Mouse (Mus musculus) CD4-positive, CD25-positive, alpha-beta regulatory T cell, adult 2 months (primary cell): ENCODE measurements around the gene Zfp511.

Experiments
- DNase-seq: peaks from one replicate; pipeline ENCODE4 v3.0.0-alpha.2; 2012; ENCODE audit warnings: low read depth, low spot score

Zfp511 gene

DNA sequence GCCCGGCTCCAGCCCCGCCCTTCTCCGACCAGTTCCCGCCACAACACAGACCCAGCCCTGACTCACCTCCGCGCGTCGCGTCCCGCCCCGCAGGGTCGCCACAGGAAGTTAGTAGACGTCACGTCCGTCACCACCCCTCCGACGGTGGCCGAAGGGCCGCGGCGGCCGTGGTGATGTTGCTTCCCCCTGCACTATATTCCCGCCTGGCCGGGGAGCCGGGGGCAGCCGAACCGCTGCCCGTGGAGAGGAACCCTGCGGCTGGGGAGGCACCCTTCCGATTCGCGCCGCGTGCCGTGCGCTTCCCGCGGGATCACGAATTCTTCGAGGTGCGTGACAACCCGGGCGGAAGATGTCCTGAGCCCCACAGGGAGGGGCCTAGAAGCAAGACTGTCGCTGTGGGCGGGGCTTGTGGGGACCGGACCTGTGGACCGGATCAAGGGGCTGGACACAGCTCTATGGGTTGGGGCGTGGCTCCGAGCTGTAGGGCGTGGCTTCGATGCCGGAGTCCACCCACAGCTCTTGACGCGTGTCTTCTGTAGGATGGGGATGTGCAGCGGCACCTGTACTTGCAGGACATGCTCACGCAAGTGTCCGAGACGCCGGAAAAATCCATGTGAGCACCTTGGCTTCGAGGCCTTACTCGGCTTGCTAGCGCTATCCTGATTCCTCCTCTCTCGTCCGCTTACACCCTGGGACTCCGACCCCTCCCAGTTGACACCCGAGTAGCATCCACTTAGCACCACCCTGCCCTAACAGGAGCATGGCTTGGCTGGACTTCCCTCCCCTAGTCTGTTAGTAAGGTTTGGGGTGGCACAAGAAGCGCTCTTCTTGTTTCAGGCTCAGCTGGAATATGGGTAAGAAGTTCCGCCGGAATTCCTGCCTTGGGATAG lies at the start of gene Zfp511, which contains the start of gene Tubgcp2:
Gene Zfp511, plus strand, starts transcription at position 111 of the 890 bp plus-strand sequence.
Gene Tubgcp2, minus strand, starts transcription at position 389 of the 890 bp plus-strand sequence.
- DNase-seq, result peak; percentile 89

- DNase-seq, result no peak
These were observed 47.9 kb upstream of the Zfp511 start for GRCm38 (mm10) chr7:139988272-139988671.

DNA sequence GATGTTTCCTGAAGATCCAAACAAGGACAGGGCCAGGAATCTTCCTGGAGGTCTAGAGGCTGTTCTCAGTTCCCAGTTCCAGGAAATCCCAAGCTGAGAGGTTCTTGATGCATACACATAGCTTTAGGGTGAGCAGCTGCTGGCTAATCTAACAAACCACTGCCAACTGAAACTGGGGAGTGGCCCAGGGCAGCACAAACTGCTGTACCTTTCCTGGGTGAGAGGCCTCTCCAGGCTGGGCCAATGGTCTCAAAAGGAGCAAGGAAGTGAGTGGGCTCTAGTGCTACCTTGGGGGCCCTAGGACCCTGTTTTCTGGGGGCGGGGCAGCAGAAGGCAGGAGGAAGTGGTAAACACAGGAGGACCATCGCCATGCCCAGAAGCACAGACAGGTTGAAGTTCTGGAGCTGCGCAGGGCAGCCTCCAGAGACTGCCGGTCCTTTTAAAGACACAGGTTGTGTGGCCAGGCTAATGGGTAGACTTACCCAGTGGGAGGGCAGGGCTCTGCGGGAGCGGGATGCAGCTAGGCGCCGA lies 45.3 kb upstream of the Zfp511 start:
- DNase-seq, result no peak

- DNase-seq, result peak; percentile 65
These were observed 43.8 kb upstream of the Zfp511 start, which contains the start of gene Adam8 for GRCm38 (mm10) chr7:139992406-139992805. TSS of gene Adam8 (minus strand) at chr7:139992562.

GRCm38 (mm10) chr7:139993532-139993931 lies 42.7 kb upstream of the Zfp511 start:
- DNase-seq, result no peak

- DNase-seq, result no peak
These were observed 42.0 kb upstream of the Zfp511 start for GRCm38 (mm10) chr7:139994202-139994601.

DNA sequence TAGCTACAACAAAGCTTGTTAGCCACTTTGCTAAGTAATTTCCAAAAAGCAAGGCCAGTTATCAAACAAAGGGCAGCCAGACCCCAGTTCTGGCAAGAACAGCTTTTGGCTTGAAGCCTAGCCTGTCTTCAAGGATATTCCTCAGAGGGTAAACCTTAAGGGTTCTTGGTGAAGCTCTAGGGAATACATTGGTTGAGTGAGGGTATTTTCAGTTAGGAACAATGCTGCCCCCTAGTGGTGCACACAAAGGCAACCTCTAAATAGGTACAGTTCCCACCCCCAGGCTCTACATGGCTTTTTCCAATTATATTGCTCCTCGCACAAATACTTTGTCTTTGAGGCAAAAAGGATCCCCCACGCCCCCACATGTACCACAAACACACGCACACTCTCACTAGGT lies 41.5 kb upstream of the Zfp511 start:
- DNase-seq, result peak; percentile 89

DNA sequence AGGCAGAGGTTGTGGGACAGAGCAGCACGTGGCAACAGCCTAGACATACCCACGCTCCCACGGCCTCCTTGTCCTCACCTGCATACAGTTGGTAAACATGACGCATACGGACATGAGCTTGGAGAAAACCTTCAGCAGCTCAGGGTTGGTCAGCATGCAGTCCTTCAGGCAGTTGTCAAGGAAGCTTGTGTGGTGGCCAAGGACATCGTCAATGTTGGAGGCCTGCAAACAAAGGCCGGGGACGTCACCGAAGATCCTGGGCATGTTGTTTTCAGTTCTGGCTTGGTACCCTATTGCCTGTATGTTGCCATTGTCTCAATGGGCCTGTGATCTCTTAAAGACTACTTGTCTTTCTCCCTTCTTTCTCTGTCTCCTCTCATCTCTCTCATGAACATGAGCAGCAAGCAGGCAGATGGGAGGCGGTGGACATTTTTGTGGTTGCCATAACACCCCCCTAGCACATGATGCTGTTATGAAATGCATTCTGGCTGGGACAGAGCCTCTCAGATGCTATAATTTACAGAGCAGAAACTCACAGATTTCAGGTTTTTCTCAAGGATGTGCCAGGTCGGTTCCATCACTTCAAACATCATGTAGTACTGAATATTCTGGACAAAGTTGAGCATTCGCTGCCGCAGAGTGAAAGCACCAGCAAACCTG lies 37.4 kb upstream of the Zfp511 start:
- DNase-seq, result no peak

DNA sequence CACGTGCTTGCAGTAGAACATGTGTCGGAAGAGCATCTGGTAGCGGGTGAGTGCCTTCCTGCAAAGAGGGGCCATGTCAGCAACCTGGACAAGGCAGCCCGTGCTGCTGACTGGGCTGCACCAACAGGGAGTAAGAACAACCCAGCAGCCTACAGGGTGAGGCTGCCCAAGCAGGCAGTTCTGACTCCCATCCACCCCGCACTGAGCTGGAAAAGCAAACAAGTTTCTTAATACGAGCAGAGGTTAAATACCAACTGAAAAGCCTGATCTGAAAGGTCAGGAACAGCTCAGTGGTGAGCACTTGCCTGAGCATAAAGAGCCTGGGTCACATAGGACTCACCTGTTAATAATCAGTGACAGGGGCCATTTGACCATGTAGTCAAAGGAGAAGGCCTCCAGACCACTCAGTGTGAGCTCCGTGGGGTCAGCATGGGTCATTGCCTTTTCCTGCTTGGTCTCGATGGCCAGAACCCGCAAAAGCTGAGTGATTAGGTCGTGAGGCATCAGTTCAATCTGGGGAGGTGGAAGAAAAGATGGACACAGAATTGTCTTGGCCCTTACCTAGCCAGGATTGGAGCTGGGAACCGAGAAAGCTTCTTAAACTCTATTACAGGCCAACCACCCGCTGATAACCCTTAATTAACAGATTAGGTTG lies 35.0 kb upstream of the Zfp511 start:
- no peak for DNase-seq

GRCm38 (mm10) chr7:140004666-140005065 lies 31.5 kb upstream of the Zfp511 start:
- DNase-seq, result no peak

GRCm38 (mm10) chr7:140006861-140007611 lies 29.2 kb upstream of the Zfp511 start:
- DNase-seq, result no peak

- no peak for DNase-seq
These were observed 28.4 kb upstream of the Zfp511 start for GRCm38 (mm10) chr7:140007781-140008180.

DNA sequence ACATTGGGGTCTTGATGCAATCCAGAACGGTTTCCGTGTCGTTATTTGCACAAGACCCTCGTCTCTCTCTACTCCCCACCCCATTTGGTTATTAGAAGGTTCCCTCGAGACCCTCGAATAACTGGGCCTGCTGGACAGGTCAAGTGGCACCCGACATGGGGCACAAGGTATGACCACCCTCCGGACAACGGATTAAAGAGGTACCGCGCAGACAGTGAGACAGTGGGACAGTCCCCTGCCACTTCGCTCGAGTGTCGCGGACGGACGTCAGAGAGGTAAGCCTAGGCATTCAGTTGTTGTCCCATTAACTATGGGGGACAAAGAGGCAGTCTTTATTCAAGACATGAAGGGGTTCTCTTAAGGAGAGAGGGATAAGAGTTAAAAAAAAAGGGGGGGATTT lies 24.9 kb upstream of the Zfp511 start:
- no peak for DNase-seq

- DNase-seq, result no peak
These were observed 4.4 kb upstream of the Zfp511 start for GRCm38 (mm10) chr7:140031771-140032170.

DNA sequence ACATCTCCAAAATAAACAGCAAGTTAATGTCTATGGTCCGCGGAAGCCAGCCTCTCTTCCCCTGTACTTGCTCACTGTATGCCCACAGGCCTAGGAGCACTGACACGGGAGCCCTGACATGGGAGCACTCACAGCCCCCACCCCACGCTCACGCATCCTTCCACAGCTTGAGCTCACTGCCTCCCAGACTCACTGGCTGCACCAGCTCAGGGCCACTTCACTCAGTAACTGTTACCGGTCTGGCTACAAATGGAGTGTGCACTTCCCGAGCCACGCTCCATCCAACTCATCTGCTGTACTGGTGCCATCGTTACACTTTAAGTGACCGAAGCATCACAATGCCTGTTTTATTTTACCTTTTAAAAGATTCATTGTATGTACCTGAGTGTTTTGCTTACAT lies 3.8 kb upstream of the Zfp511 start:
- no peak for DNase-seq

- no peak for DNase-seq
These were observed 2.8 kb upstream of the Zfp511 start for GRCm38 (mm10) chr7:140033386-140033785.

DNA sequence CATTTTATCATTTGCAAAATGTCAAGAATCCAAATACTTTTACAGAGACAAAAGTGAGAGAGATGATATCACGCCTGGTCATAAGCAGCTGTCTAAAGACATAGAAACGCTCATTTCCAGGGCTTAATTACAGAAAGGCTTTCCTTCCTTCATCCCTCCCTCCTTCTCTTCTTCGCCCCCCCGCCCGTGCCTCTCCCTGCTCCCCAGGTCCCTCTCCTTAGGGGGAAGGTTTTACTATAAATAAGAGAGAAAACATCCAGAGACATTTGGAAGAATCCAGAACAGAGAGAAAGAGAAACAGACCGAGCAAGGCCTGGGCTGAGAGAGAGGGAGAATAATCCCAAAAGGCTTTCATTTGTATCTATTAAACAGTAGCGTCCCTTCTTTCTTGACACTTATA lies 735 bp upstream of the Zfp511 start:
- no peak for DNase-seq

DNA sequence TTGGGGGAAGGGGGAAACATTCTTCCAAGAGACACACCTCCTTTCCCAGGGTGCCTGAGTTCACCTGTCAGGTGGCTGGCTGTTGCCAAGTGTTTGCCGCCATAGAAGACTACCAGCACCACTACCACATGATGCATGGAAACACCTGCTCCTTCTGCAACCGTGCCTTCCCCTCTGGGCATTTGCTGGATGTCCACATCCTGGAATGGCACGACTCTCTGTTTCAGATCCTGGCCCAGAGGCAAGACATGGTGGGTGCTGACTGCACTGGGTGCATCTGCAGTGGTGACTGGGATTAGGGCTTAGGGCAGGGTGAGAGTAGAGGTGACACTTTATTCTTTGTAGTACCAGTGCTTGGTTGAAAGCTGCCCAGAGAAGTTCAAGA lies 972 bp downstream of the Zfp511 start:
- no peak for DNase-seq

DNA sequence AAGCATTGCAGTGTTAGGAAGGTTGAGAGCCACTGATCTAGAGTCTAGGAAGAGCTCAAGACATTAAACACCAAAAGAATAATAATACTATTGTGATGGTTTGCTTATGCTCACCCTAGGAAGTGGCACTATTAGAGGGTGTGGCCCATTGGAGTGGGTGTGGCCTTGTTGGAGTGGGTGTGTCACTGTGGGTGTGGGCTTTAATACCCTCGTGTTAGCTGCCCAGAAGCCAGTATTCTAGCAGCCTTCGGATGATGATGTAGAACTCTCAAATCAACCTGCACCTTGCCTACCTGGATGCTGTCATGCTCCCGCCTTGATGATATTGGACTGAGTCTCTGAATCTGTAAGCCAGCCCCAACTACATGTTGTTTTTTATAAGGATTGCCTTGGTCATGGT lies 6.5 kb downstream of the Zfp511 start:
- DNase-seq, result no peak

DNA sequence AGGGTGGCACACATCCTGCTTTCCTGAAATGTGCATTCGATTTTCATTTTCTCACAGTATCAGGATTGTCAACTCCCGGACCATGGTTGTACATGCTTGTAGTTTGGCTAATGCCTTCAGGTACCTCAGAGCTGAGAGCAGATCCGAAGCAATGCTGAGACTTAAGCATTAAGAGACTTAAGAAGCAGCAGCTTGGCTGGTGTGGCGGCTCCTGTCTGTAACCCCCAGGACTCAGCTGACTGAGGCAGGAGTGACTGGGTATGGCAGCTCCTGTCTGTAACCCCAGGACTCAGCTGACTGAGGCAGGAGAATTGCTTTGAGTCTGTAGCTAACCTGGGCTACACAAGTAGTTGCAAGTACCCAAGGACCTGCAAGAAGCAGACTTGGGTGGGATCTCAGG lies 9.4 kb downstream of the Zfp511 start:
- no peak for DNase-seq

GRCm38 (mm10) chr7:140047811-140048311 lies 11.7 kb downstream of the Zfp511 start:
- DNase-seq, result no peak
